Mouse (Mus musculus) heart, postnatal 0 days (tissue): ENCODE measurements around the gene Gm26897. TPM values are rescaled to one million over a fixed set of nuclear protein-coding genes. Genes with fewer than 3 reads are reported as not detected.

Experiments
- ATAC-seq: fragments of 200-750 bp; cut with Nextera tagmentation; 2 replicates; pipeline ENCODE4 v1.8.0; 2017; ENCODE audit warnings: low read depth, moderate number of reproducible peaks, moderate library complexity; ENCODE audit not compliant: insufficient read depth
- DNase-seq: peaks from one replicate; pipeline ENCODE4 v3.0.0-alpha.2; 2016; ENCODE audit warnings: low spot score
- H3K27ac ChIP-seq: fragments of 300-500 bp; sonication (generic); 2 replicates; pipeline ENCODE4 v1.5.1; 2014; ENCODE audit warnings: low read depth, mild to moderate bottlenecking
- H3K27me3 ChIP-seq: fragments of 300-500 bp; sonication (generic); 2 replicates; pipeline ENCODE4 v1.6.1; 2014; ENCODE audit warnings: low read length, mixed read lengths; ENCODE audit not compliant: control insufficient read depth, insufficient read depth
- H3K36me3 ChIP-seq: fragments of 300-500 bp; sonication (generic); replicated peaks from 2 replicates; pipeline ENCODE4 v1.6.1; 2014; ENCODE audit warnings: low read length, mixed read lengths; ENCODE audit not compliant: control insufficient read depth, insufficient read depth
- H3K4me1 ChIP-seq: fragments of 300-500 bp; sonication (generic); 2 replicates; pipeline ENCODE4 v1.6.1; 2014; ENCODE audit warnings: antibody characterized with exemption; ENCODE audit not compliant: control insufficient read depth, insufficient read depth
- H3K4me2 ChIP-seq: fragments of 300-500 bp; sonication (generic); 2 replicates; pipeline ENCODE4 v1.6.1; 2014; ENCODE audit warnings: low read depth, mild to moderate bottlenecking, low read length, moderate library complexity
- H3K4me3 ChIP-seq: fragments of 300-500 bp; sonication (generic); 2 replicates; pipeline ENCODE4 v1.5.1; 2014; ENCODE audit warnings: low read depth, low read length
- H3K9ac ChIP-seq: fragments of 300-500 bp; sonication (generic); replicated peaks from 2 replicates; pipeline ENCODE4 v1.6.1; 2014; ENCODE audit warnings: low read depth, low read length, mixed read lengths
- H3K9me3 ChIP-seq: fragments of 300-500 bp; sonication (generic); replicated peaks from 2 replicates; pipeline ENCODE4 v1.6.1; 2016; ENCODE audit warnings: low read length; ENCODE audit not compliant: control insufficient read depth
- CTCF ChIP-seq: IDR thresholded peaks from 2 replicates; pipeline ENCODE4 v1.5.1; 2016; ENCODE audit warnings: antibody characterized with exemption, control low read depth, low read depth
- EP300 ChIP-seq: IDR thresholded peaks from 2 replicates; pipeline ENCODE4 v1.6.1; 2016; ENCODE audit warnings: antibody characterized with exemption, low read depth
- WGBS: fragments of 180-500 bp; shearing (Covaris S2); extraction: QIAGEN DNeasy Blood & Tissue Kit; methylation state at CpG from one replicate; pipeline ENCODE4 v1.1.7; 2014; 5-methylcytosine and 5-hydroxymethylcytosine counted together
- polyA plus RNA-seq: library from polyadenylated mRNA; unstranded; fragments of >200 nt; fragmentation: Nextera tagmentation; extraction: Ambion mirVana; gene quantifications from 2 replicates; pipeline ENCODE4 v1.2.1, GENCODE M21; 2015
- total RNA-seq: library from RNA; depleted of rRNA; stranded (reverse); fragments of >200 nt; gene quantifications from 2 replicates; pipeline ENCODE4 v1.2.3, GENCODE M21; 2014; ENCODE audit warnings: low replicate concordance

Gm26897 gene
- total and polyA plus RNA-seq, 2 experiments from 2014 or later = not detected

DNA sequence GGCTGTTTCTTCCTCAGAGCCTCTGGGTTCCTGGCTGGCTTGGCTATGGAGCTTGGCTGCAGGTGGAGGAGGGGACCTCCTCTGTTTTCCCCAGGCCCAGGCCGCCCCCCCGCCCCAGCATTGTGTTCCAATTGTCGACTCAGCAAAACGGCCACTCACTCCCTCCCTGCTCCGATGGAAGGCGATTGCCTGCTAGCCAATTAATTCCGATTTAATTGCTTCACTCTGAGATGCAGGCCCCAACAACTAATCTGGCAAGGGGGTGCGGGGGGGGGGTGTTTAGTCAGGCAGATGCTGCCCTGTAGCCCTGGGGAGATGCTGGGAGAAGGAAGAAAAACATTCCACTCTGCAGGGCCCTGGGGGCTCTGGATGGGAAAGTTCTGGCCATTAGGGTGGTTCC is 38.4 kb downstream of the Gm26897 start:
- Histone ChIP-seq H3K27ac (no peak overlapping the region), H3K27me3 (no peaks in the 10 kb centered on the region), H3K9me3 (no peaks in the 10 kb centered on the region), H3K4me3 (no peak overlapping the region), H3K9ac (no peak overlapping the region), H3K4me2 (no peak overlapping the region), H3K36me3 (no peaks in the 10 kb centered on the region), H3K4me1 (peaks cover 16% of the 10 kb centered on the region)
- no peak for DNase-seq
- 51% methylated on average over 8 of the region's 8 CpGs for WGBS
- no peak for ATAC-seq
- TF ChIP-seq CTCF (no peak), EP300 (no peak)

DNA sequence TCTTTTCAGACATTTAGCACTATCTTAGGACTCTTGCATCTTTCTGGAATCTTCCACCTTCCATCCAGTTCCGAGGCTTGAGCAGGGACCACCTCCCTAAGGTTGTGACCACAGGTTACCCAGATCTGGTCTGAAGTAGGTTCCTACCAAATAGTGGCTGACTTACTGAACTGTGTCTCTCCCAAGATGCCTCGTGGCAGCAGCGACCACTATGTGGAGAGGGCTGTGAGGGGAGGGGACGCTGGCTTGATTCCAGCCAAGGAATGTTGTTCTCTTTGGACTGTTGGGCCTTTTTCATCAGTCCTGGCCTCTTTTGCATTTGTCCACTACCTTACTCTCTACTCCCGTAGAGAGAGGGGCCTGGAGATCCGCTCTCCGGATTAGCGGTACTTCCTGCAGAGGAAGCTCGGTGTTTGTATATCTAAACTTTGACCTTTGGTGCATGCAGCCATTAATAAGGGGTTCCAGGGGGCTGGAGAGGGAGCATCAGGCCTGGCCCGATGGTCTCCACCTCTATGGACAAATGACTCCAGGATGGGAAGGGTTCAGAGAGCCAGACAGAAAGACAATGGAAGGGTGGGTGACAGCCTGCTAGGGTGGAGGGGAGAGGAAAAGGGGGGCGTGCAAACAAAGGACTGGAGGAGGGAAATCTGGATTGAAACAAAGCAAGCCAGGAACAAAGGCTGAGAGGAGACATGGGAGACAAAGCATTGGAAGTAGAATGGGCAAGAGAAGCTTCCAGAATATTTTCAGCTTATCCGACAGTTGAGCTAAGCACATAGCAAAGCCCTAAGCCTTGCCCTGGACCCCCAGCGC is 39.1 kb downstream of the Gm26897 start:
- H3K9me3 ChIP-seq = no peaks in the 10 kb centered on the region
- no peak for ATAC-seq
- DNase-seq = no peak
- H3K9ac ChIP-seq = no peak overlapping the region
- no peaks in the 10 kb centered on the region for H3K36me3 ChIP-seq
- H3K27me3 ChIP-seq = no peaks in the 10 kb centered on the region
- no peak overlapping the region for H3K27ac ChIP-seq
- TF ChIP-seq EP300 = no peak
- TF ChIP-seq CTCF = no peak
- H3K4me3 ChIP-seq = no peak overlapping the region
- H3K4me1 ChIP-seq = peaks cover 16% of the 10 kb centered on the region
- no peak overlapping the region for H3K4me2 ChIP-seq
- 49% methylated on average over 13 of the region's 13 CpGs for WGBS

DNA sequence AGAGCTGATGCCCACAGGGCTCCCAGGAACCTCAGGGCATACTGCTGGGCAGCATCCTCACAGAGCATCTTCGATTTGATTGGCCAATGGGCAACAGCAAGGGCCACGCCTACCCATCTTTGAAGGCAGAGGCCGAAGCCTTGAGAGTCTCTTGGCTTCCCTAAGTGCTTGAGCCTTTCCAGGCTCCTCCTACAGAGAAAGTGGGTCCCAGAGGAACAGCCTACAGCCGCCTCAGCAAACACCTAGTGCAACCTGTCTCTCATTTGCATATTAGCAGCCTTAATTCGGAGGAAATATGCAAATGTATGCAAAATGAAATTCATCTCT is 39.6 kb downstream of the Gm26897 start:
- WGBS = 62% methylated on average over 5 of the region's 5 CpGs
- no peaks in the 10 kb centered on the region for H3K9me3 ChIP-seq
- H3K27me3 ChIP-seq = no peaks in the 10 kb centered on the region
- H3K36me3 ChIP-seq = no peaks in the 10 kb centered on the region
- H3K4me1 ChIP-seq = peaks cover 16% of the 10 kb centered on the region
- H3K4me2 ChIP-seq = no peak overlapping the region
- H3K4me3 ChIP-seq = no peak overlapping the region
- no peak overlapping the region for H3K9ac ChIP-seq
- TF ChIP-seq CTCF (no peak), EP300 (no peak)
- no peak overlapping the region for H3K27ac ChIP-seq
- DNase-seq = no peak
- no peak for ATAC-seq

DNA sequence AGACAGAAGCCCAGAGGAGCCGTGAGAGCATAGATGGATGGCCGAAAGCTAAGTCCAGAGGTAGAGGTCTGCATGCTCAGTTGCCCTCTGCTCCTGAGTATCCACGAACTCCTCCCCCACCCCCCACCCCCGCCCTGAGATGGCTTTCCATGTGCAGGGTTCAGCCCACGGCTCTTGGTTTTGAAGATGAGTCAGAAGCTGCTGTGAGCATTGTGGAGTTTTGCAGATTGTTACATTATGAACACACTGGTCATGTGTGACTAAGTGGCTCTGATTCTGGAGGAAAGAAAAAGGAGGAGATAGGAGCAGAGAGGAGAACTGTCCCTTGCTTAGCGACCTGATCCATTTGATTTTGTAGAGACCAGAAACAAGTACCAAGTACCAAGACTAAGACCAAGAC is 42.5 kb downstream of the Gm26897 start:
- H3K27ac ChIP-seq = no peak overlapping the region
- H3K9me3 ChIP-seq = no peaks in the 10 kb centered on the region
- H3K9ac ChIP-seq = no peak overlapping the region
- WGBS = 70% methylated on average over 6 of the region's 6 CpGs
- H3K36me3 ChIP-seq = no peaks in the 10 kb centered on the region
- peaks cover 16% of the 10 kb centered on the region for H3K4me1 ChIP-seq
- no peak overlapping the region for H3K4me2 ChIP-seq
- TF ChIP-seq EP300 = no peak
- TF ChIP-seq CTCF = no peak
- ATAC-seq = no peak
- no peak overlapping the region for H3K4me3 ChIP-seq
- no peak for DNase-seq
- no peaks in the 10 kb centered on the region for H3K27me3 ChIP-seq

DNA sequence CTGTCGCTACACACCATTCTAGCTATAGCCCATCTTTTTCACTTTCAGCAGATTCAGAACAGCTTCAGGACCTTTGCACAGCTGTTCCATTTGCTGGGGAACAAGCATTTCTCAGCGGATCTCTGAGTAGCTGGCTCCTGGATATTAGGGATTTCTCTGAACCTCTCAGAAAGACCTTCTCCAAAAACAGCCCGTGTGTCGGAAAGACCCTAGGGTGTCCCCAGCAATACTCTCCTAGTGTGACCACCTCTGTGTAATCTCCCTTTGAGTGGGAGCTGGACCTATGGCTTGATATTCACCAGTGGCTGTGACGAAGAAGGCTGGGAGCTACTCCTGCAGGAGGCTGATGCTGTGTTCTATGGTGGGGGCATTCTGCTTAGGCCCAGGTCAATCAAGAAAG is 44.4 kb downstream of the Gm26897 start:
- DNase-seq (no peak), ATAC-seq (no peak)
- H3K9me3 ChIP-seq = no peaks in the 10 kb centered on the region
- H3K27ac ChIP-seq = no peak overlapping the region
- H3K4me1 ChIP-seq = peaks cover 9% of the 10 kb centered on the region
- no peaks in the 10 kb centered on the region for H3K36me3 ChIP-seq
- no peak overlapping the region for H3K9ac ChIP-seq
- no peak for TF ChIP-seq EP300
- TF ChIP-seq CTCF = no peak
- H3K4me2 ChIP-seq = no peak overlapping the region
- H3K4me3 ChIP-seq = no peak overlapping the region
- 55% methylated on average over 5 of the region's 5 CpGs for whole genome bisulfite sequencing
- H3K27me3 ChIP-seq = no peaks in the 10 kb centered on the region
